Mouse (Mus musculus) heart, postnatal 10 days (tissue): ENCODE results near the gene Itgb1. TPM values are rescaled to one million over a fixed set of nuclear protein-coding genes. Genes with fewer than 3 reads are reported as not detected.

Experiments used
- total RNA-seq, 2 experiments: library from RNA; stranded (reverse); gene quantifications; 2 replicates each; pipeline ENCODE4 v1.2.3; 2021

The Itgb1 gene
- total RNA-seq, 2 experiments from 2014 or later: 605 to 612 TPM

Other genes starting within 250 kb of the Itgb1 start
- gene Gm3952, start 113.0 kb downstream of the Itgb1 start, total RNA-seq: not detected